Mouse (Mus musculus) bone marrow macrophage, adult 2 months (primary cell): ENCODE data around the gene Lcmt2.

Source experiments
- CTCF ChIP-seq: IDR thresholded peaks from 2 replicates; pipeline ENCODE4 v1.5.1; 2012; ENCODE audit warnings: low read depth, mild to moderate bottlenecking, low read length, moderate library complexity
- POLR2A ChIP-seq: IDR thresholded peaks from 2 replicates; pipeline ENCODE4 v1.6.1; 2012; ENCODE audit warnings: mild to moderate bottlenecking, low read depth, low read length, borderline replicate concordance

GRCm38 (mm10) chr2:121105940-121106339 is 34.5 kb downstream of the Lcmt2 start:
- TF ChIP-seq CTCF: no peak
- TF ChIP-seq POLR2A: no peak
